Mouse (Mus musculus) ES-E14 (cell line): Measurements from ENCODE around the gene Pigl.
"Not testable (repeated sequence)": the region's sequence is repeated elsewhere in the genome, so short reads cannot be mapped to it uniquely, and the experiment has no call there.

Source experiments
- CHD2 ChIP-seq: IDR thresholded peaks from 2 replicates; pipeline ENCODE4 v1.6.1; 2014; ENCODE audit warnings: mild to moderate bottlenecking, low read depth, low read length, inconsistent platforms
- MAFK ChIP-seq: IDR thresholded peaks from 2 replicates; pipeline ENCODE4 v1.6.1; 2014; ENCODE audit warnings: mild to moderate bottlenecking, low read depth, low read length, inconsistent platforms; ENCODE audit not compliant: insufficient read depth
- ZC3H11A ChIP-seq: IDR thresholded peaks from 2 replicates; pipeline ENCODE4 v1.6.1; 2012; ENCODE audit warnings: low read depth, mild to moderate bottlenecking, inconsistent platforms, low read length, borderline replicate concordance
- ZNF384 ChIP-seq: IDR thresholded peaks from 2 replicates; pipeline ENCODE4 v1.6.1; 2012; ENCODE audit warnings: low read depth, low read length, inconsistent platforms

- not testable (repeated sequence) for TF ChIP-seq CHD2, MAFK, ZNF384, ZC3H11A
Observed at GRCm38 (mm10) chr11:62508816-62509215, 50.6 kb downstream of the Pigl start.
